Mouse (Mus musculus): ENCODE data around the gene Tesc. TPM values are rescaled to one million over a fixed set of nuclear protein-coding genes. Genes with fewer than 3 reads are reported as not detected.
A peak's percentile ranks its signal among the peaks of the same experiment; 100 is the strongest.

Tesc gene
- total RNA-seq, 2 experiments from 2014 or later = 0.82 to 8.5 TPM

GRCm38 (mm10) chr5:118037798-118038484 is 10.4 kb downstream of the Tesc start:
- ATAC-seq (replicated peaks; ENCODE audit: poor library complexity, severe bottlenecking) = peak; percentile 75

DNA sequence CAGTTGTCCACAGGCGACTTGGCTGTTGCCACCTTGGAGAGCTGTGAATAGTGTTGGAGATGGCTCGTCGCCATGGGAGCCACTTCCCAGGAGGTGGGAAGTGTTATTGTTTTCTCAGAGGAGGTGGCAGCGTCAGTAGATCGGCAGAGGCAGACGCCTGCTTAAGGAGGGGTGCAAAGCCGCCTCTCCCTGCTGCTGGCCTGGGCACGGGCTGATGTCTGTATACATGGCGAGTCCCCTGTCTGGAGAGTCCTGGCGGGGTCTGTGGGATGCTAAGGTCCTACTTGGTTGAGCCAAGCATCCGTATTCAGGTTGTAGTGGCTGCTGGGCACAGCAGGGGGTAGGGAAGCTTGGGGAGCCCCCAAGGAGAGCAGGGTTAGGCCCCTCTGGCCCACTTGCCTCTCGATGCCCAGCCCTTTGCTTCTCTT is 11.7 kb downstream of the Tesc start:
- no peak for ATAC-seq (replicated peaks; ENCODE audit: poor library complexity, severe bottlenecking)

DNA sequence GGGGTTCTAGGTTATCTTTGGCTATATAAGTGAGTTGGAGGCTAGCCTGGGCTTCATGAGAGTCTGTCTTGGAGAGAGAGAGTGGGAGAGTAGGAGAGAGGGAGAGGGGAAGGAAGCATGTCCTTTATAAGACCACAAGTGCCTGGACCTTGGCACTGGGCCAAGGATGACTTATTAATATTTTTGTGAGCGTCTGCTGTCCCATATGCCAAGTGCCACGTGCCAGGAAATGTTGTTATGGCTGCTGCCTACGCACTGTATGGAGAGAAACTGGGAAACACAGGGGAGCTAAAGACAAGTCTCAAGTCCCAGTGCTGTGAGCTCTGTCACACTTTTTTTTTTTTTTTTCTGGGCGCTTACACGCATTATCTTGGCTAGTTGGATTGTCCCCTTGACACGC is 15.1 kb downstream of the Tesc start:
- no peak for ATAC-seq (replicated peaks; ENCODE audit: poor library complexity, severe bottlenecking)

GRCm38 (mm10) chr5:118043761-118044160 is 16.2 kb downstream of the Tesc start:
- no peak for ATAC-seq (replicated peaks; ENCODE audit: poor library complexity, severe bottlenecking)

DNA sequence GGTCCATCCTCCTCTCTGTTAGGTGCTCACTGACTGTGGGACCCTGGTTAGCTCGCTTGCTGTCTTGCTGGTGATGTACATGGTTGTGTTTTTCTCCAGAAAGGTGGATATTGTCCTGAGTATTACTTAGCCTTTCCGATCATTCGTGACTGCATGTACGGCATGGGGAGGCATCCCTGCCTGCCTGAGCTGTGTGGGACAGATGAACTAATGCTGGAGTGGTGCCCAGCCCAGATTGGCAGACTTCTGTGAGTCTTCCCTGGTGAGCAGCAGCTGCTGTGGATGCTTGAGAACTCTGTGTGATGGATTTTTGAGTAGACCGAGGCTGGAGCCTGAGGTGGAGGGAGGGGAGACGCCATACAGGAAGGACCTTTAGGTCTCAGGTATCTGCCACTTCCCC is 17.4 kb downstream of the Tesc start:
- ATAC-seq (replicated peaks; ENCODE audit: poor library complexity, severe bottlenecking) = no peak

- ATAC-seq (replicated peaks; ENCODE audit: poor library complexity, severe bottlenecking) = peak; percentile 17; the same call in 1 of the 2 replicates
Observed at GRCm38 (mm10) chr5:118045385-118045784, 17.8 kb downstream of the Tesc start.

DNA sequence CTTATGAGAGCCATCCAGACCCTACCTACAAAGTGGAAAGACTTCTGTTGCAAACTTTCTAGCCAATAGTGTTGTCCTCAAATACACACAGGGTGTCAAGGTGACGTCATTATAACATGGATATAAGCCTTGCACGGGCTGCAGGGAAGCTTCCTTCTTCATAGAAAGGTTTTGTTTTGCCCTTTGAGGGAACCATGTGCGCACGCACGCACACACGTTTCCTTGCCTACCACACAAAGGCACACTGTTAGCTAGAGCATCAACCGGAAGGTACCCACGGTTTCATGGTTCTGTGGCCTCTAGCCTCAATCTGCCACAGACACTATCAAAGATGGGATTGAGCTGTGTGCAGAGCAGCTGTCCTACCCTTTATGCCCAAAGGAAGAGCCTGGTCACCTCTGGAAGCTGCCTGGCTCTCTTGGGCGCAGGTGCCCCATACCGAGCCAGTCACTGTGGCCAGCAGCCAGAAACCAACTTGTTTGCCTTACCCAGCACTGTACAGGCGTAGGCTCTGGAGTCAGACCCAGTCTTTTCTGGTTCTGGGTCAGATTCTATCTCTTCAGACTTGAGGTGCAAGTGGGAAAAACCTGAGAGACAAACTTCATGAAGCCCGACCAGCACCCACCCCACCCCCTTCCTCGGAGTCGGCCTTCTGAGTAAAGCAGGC is 19.7 kb downstream of the Tesc start:
- ATAC-seq (replicated peaks; ENCODE audit: poor library complexity, severe bottlenecking) = no peak

DNA sequence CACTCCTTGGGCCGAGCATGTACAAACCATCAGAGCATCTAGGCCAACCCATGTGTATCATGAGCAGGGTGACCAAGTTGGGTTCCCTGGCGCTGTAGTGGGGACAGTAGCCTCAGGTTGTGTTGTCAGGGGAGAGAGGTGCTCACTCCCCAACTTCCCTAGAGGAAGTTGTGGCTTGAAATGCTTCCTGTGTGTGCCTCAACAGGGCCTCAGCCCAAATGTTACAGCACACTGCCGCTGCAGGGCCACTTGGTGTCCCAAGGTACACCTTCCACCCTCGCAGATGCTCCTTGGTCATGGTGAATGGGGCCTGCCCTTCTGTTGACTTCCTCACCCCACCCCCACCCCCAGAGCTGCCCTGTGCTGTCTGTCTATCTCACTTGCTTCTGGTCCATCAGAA is 20.9 kb downstream of the Tesc start:
- peak; percentile 88 for ATAC-seq (replicated peaks; ENCODE audit: poor library complexity, severe bottlenecking)

- ATAC-seq (replicated peaks; ENCODE audit: poor library complexity, severe bottlenecking) = peak; percentile 55
Observed at GRCm38 (mm10) chr5:118048928-118049327, 21.4 kb downstream of the Tesc start.

- no peak for ATAC-seq (replicated peaks; ENCODE audit: poor library complexity, severe bottlenecking)
Observed at GRCm38 (mm10) chr5:118050743-118051142, 23.2 kb downstream of the Tesc start.

- ATAC-seq (replicated peaks; ENCODE audit: poor library complexity, severe bottlenecking) = no peak
Observed at GRCm38 (mm10) chr5:118051981-118052662, 24.6 kb downstream of the Tesc start.

GRCm38 (mm10) chr5:118053205-118053604 is 25.7 kb downstream of the Tesc start:
- ATAC-seq (replicated peaks; ENCODE audit: poor library complexity, severe bottlenecking) = no peak

- no peak for ATAC-seq (replicated peaks; ENCODE audit: poor library complexity, severe bottlenecking)
Observed at GRCm38 (mm10) chr5:118057508-118058111, 30.1 kb downstream of the Tesc start.

DNA sequence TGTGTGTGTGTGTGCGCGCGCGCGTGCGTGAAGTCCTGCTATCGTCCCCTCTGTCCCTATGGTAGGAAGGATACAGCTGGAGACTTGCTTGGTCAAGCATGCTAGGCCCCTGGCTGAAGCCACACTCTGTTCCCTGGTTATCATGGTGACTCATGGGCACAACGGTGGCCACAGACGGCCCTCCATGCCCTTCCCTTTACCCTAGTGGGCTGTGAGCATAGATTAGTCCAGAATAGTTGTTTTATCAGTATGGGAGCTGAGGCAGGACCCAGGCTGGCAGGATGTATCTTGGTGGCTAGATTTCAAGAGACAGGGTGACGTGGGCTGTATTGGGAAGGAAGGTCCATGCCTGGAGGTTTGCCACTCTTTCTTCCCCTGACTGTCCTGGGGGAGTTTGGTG is 31.3 kb downstream of the Tesc start:
- no peak for ATAC-seq (replicated peaks; ENCODE audit: poor library complexity, severe bottlenecking)

- ATAC-seq (replicated peaks; ENCODE audit: poor library complexity, severe bottlenecking) = no peak
Observed at GRCm38 (mm10) chr5:118059646-118060045, 32.1 kb downstream of the Tesc start.

- no peak for ATAC-seq (replicated peaks; ENCODE audit: poor library complexity, severe bottlenecking)
Observed at GRCm38 (mm10) chr5:118061391-118061790, 33.8 kb downstream of the Tesc start.

GRCm38 (mm10) chr5:118063181-118063621 is 35.7 kb downstream of the Tesc start:
- ATAC-seq (replicated peaks; ENCODE audit: poor library complexity, severe bottlenecking) = no peak

DNA sequence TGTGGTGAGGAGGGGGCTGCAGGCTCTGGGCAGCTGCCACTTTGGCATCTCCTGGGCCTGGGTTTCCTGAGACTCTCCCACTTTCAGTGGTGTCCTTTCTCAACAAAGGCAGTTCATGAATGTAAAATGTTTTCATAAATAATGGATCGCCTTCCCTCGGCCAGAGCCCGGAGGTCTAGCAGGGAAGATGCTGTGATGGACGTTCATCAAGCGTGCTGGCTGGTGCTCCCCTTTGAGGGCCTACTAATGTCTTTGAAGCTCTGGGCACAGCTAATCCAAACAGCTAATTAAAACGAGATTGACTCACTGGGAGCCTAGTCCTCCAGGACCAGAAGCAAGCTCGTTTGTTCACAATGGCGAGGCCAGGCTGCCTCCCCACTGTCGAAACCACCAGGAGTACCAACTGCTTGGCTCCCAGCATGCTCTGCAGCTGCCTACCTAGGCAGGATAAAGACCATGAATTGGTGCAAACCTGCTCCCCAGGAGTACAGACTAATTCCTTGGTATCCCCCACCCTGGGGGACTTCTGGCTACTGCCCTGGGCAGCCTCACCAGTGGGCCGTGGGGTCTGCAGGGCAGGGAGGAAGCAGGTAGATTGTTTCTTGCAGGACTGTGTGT is 36.9 kb downstream of the Tesc start:
- no peak for ATAC-seq (replicated peaks; ENCODE audit: poor library complexity, severe bottlenecking)

DNA sequence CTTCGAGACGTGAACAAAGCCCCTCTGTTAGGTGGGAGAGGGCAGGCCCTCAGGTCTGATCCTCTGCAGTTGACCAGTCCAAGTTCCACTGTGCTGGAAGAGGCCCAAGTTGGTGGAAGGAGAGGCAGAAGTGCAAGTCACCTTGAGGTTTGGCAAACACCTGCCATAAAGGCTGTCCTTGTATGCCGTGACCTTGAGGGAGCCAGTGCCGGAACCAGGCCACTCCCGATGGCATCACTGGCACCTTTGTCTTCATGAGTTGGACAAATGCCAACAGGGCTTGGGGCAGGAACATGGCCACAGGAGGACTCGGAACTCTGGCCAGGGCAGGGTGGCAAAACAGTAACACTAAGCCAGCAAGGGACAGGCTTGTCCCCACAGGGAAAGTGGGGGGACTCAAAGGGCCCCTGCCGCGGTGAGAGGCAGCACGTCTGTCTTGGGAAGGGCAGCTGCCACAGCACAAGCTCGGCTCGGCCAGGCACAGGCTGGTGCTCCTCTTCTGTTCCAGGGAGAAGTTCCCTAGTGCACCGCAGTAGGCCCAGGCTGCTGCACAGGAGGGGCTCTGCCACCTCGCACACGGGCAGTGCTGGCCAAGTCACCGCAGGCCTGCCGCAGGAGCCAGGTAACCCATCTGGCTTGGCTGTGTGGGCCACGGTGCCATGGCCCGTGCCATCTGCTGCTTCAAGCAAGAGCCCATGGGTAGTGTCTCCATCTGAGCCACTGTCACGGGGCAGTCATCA is 38.1 kb downstream of the Tesc start:
- no peak for ATAC-seq (replicated peaks; ENCODE audit: poor library complexity, severe bottlenecking)

DNA sequence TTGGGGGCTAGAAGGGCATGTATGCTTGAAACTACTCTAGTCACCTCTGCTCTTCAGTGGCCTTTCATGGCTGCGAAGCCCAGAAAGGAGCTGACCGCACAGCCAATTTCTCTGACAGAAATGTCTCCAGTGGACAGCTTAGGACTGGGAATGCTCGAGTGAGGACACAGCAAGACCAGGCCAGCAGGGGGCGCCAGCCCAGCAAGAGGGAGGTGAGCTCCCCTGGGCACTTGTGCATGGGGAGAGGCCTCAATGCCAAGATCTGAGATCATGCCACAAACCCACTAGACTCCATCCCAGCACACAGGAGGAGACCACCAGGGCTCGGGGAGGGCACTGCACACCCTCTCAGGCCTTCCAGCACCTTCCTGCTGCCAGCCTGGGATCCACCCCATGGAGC is 39.3 kb downstream of the Tesc start:
- ATAC-seq (replicated peaks; ENCODE audit: poor library complexity, severe bottlenecking) = no peak; the same call in 1 of the 2 replicates

Measured in granulocyte monocyte progenitor cell, adult 5-6 weeks (primary cell).